Mouse (Mus musculus) frontal cortex, postnatal 36 days (tissue): ENCODE data around the gene Slc22a13.

Experiments
- DNase-seq, 2 experiments: peaks; one replicate each; pipeline ENCODE4 v3.0.0; 2022; ENCODE audit warnings: low spot score in 2 of 2

Gene Slc22a13

DNA sequence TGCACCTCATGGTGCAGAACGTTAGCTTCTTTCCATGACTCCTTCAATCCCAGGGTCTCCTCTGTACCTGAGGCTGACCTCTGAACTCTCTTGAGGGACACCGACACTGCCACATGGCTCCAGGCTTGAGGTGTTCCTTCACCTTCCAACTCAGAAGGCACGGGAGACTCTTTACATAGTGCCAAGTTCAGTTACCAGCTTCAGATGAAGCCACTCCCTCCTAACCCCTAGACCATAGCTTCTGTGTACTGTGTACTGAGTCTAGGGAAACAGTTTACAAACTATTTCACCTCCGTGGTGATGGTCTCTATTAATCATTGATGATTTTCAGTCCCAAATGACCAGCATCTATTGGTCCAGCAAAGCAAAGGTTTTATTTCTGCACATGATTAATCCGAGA lies 7.2 kb downstream of the Slc22a13 start:
- DNase-seq = no peak

GRCm38 (mm10) chr9:119199151-119199861 lies 9.6 kb downstream of the Slc22a13 start:
- DNase-seq = no peak

DNA sequence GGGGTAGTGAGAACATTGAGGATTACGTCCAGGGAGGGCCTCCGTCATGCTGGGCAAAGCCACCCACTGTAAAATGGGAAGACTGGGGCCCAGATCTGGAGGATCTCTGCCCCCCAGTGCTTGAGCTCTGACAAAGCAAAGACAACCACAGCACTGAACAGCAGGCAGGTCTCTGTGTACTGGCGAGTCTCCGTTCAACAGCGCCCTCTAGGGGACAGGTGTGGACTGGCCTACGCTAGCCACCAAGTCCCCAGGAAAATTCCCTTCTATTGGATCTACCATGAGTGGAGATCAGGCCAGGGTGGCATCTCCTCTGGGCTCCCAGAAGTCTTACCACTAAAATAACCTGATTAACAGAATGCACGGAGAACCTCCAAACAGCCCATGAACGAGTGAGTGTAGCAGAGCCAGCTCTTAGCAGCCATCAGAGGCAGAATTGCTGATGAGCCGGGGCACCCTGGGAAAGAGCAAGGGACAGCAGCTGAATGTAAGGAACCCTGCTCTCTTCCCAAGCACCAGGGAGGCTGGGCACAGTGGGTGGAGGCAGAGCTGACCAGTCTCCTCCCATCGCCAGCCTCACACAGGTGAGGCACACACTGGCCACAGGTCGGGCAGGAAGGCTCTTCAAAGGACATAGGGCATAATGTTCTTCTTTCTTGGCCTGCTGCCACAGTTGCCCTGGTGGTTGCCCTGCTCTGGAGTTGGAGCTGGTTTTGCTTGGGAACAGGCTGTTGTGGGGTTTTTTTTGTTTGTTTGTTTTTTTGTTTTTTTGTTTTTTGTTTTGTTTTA lies 16.5 kb downstream of the Slc22a13 start:
- DNase-seq = peak in 1 of 2 experiments; percentile 12

DNA sequence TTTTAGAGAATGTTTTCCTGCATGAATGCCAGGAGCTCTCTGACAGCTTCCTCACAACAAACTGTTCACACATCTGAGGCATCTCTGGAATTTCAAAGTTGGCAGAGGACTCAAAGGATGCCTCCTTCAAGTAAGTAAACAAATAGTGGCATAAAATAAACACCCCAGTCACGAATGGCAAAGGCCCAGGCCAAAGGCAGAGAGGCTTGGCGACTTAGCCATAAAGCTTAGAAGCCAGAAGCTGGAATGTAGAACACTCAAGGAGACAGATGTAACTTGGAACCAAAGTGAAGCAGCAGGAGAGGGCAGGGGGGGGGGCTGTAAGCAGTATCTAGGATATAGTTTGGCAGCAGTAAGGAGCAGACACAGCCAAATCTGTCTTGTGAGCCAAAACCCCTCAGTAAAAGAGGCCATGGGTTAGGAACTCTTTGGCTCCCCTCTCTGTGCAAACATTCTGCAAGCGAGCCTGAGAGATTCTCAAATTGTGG lies 27.6 kb downstream of the Slc22a13 start:
- peak; percentile 9 to 10 for DNase-seq

DNA sequence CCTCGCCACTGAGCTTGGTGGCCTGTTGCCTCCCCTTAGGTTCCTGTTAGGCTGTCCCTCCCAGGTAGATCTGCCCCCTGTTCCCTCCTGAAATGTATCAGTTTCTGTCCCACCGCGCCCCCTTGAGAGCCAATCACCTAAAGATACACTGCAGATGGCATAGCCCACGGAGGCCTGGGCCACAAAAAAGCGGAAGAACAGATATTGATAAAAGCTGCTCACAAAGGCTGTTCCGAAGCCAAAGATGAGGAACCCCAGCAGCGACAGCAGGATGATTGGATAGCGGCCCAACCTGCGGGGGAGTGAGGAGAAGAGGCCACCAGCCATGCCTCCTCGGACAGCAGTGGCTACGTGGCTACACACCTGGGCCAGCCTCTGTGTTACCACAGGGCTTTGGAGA lies 29.6 kb downstream of the Slc22a13 start:
- no peak for DNase-seq

DNA sequence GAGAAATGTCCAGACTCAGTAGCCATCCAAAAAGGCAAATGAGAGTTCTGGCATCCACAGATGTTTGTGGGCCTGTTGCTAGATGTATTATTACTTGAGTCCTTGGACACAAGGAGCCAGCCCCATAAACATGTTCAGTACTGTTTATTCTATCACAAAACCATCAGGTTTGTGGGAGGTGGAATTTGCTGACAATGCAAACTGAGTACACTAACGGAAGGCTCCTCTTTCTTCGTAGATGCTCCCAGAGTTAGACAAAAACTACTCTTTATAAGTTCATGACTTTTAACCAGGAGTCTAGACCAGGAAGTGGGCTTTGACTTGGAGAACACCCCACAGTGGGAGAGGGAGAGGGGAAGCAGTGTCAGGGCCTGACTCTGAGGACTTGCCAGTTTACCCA lies 41.3 kb downstream of the Slc22a13 start:
- no peak for DNase-seq

DNA sequence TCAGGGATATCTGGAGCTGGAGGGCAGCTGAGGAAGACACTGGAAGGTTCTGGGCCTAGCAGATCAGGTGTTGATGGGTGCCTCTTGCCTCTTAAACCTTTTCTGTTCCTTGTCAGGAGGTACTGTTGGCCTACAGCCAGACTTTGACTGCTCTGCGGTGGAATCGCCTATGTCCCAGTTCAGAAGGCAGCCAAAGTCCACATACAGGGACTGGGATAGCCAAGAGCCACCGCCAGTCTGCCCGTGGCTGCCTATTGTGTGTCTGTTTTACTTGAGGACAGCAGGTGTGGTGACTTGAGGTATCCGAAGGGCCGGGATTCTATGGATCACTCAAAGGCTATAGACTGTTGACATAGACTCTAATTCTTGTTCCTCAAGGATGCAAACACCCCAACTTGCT lies 43.4 kb downstream of the Slc22a13 start:
- DNase-seq = no peak

DNA sequence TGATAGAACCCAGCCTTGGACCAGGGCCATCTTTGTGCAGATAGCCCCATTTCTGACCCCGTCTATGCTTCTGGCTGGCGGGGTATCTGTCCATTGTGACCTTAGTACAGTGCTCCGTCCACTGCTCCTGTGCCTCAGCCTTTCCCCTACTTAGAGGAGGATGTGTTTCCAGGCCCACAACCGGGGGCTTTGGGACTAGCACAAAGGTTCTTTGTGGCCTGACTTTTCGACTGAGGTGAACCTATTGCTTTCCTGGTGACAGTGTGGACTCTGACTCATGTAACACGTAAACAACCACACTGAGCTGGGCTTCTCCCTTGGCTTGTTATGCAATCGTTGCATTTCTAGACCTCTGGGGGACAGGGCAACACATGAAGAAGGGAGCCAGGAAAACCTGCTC lies 44.2 kb downstream of the Slc22a13 start:
- no peak for DNase-seq

DNA sequence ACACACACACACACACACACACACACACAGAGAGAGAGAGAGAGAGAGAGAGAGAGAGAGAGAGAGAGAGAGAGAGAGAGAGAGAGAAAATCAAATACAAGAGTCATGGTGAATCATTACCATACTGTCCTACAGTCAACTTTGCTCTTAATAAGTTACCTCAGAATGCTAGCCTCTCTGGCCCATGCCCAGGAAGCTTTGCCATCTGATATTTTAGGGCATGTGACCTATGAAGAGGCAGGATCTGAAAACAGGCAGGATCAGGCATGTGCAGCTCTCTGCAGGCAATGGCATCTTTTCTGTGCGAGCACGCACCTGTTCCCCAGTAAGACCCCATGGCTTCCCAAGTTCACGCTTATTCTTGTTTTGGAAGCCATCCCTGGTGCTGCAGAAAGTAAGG lies 48.2 kb downstream of the Slc22a13 start:
- DNase-seq = no peak

DNA sequence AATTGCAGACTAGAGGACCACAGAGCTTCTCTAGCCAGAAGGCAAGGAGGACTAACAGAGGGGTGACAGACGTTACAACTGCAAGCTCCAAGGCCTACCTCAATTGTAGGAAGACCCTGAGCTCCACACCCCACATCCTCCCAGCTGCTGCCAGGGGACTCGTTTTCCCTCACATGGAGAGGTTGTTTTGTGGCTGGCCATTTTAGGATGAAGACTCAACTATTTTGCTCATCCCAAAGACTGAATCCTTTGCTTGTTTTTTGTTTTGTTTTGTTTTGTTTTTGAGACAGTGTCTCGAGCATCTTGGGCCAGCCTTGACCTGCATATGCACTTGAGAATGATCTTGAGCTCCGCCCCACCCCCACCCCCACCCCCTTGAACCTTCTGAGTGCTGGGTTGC lies 50.0 kb downstream of the Slc22a13 start, which contains the start of gene Gm47289:
Gene Gm47289, plus strand, starts transcription at position 301 of the 400 bp plus-strand sequence.
- no peak for DNase-seq

DNA sequence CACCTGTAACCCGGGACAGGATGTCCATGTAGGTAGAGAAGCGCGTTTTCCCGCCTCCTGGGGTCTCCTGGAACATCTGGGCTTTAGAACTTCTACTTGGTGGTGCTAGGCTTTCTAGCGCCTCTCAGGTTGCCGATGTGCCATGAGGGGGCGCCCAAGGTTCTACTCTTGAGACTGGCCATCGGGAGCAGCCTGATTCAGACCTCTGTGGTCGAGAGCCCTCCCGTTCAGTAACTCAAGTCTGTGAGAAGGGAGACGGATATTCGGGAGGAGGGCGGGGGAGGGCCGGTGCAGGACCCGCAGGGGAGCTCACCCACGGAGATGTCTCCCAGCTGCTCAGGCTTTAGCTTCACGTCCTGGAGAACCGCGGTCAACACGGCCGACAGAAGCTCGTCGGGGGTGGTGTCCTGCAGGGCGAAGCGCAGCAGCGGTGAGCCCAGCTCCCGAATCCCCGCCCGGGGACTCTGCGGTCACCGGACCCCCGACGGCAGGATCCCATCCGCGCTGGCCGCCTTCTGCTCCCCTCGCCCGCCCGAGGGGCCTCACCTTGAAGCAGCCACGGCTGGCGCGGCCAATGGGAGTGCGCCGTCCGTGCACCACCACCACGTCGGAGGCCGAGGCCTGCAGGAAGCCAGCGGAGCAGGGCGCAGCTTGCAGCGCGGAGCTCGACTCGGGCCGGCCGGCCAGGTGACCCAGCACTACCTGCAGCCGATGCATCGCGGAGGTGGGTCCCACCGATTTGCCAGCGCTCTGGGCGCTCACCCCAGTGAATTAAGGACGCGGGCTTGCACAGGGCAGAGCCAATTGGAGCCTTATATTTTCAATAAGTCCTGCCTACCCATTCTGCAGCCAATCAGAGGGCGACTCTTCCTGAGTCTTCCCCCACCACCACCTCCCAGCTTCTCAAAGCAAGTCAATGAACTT lies 52.4 kb downstream of the Slc22a13 start, which contains the start of gene Acaa1b:
Gene Acaa1b, minus strand, starts transcription at position 816 of the 924 bp plus-strand sequence.
- peak; percentile 52 to 76 for DNase-seq

DNA sequence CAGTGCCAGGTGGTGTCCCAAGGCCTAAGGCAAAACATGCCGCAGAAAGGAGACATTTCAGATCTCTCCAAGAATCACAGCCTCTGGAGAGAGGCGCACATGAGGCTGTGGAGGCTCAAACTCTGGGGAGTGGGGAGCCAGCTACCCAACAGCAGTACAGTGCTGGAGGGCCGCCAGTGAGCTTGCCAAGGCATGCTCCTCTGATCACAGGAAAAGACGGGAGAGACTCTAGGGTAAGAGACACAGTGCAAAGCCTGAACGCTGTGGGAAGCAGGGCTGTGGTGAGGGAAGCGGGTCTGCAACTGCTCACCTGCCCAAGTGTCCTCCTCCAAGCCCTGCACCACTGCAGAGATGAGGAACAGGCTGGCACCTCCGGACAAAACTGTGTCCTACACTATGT lies 53.1 kb downstream of the Slc22a13 start:
- no peak for DNase-seq

GRCm38 (mm10) chr9:119155416-119155815 lies 53.5 kb downstream of the Slc22a13 start:
- no peak for DNase-seq

- DNase-seq = no peak
These were observed 57.1 kb downstream of the Slc22a13 start for GRCm38 (mm10) chr9:119151751-119152150.

- no peak for DNase-seq
These were observed 59.3 kb downstream of the Slc22a13 start for GRCm38 (mm10) chr9:119149601-119150000.

- DNase-seq = no peak
These were observed 62.7 kb downstream of the Slc22a13 start for GRCm38 (mm10) chr9:119146098-119146770.

DNA sequence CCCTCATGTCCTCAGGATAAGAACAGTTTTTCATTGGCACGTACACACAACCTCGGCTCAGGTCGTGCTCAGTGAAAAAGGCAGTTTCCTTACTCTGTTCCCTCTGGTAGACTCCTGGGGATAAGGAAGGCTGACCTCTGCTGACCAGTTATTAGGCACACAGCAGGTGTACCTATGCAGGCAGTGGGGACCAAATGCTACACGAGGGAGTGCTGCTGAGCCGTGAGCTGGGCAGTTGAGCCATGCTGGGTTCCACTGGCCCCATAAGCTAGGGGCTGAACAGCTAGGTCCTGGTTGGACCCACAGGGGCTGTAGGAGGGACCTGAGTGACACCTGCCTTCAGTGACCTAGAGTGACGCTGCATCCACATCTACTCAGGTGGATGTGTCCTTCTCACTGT lies 63.3 kb downstream of the Slc22a13 start:
- DNase-seq = no peak

DNA sequence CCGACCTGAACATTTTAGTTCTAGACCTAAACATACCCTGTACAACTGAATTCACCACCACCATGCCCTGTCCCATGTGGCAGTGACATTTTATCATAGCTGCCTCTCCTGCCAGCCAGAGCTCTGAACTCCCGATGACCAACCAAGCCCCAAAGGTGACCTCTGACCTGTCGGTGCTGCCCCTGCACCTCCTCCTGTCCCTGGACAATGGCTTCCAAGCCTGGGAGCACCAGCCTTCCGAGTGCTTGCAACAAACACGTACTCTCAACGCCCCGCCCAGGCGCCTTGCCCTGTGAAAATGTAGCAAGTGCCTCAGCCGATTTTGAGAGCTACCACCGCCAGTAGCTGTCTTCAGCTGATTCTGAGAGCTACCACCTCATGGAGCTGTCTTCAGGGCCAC lies 63.8 kb downstream of the Slc22a13 start:
- no peak for DNase-seq

DNA sequence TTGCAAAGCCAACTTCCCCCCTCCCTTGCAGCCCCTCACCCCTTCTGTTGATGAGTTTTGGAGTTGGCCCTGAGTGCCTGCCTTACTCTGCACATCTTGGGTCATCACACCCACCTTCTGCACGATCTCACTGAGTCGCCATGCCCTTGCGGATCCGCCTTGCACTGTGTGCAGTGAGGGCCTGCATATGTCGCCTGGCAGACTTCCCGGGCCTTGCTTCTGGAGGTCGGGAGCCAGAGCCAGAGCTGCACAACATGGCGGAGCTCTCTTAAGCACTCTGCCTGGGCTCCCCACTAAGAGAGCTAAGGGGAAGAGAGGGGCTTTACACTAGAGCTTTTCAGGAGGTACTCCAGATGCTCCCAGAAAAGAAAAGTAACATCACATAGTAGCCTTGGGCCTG lies 64.2 kb downstream of the Slc22a13 start:
- DNase-seq = no peak

DNA sequence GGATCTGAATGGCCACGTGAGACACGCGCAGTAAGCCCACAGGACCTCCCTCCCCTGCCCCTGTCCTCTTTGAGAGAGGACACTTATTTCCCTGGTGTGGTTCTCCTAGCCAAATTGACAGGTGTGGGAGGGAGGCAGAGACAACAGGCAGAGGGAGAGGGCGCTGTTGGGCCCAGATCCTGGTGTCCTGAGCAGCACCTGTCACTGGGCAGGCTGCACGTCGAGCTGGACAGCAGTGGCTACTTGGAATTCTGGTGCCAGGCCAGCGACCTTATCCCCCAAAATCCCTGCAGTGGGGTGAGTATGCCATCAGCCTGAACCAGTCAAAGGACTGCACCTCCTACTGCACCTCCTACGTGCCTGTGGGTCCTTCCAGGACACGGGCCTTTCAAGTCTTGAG lies 65.5 kb downstream of the Slc22a13 start:
- no peak for DNase-seq
